Mouse (Mus musculus) mouse trophoblast stem cell (cell line): ENCODE data around the gene Cdkn1a.

Source experiments
- in situ Hi-C, 2 experiments: fragments of 300-500 bp; cut with MseI, MboI; formaldehyde crosslinking; loops; 2 replicates in 1 of 2; 3 replicates in 1 of 2; pipeline ENCODE4 v1.15.1; 2025

Cdkn1a gene

GRCm38 (mm10) chr17:29078519-29079383 is 12.0 kb upstream of the Cdkn1a start:
- in situ Hi-C loops: no loop called here

DNA sequence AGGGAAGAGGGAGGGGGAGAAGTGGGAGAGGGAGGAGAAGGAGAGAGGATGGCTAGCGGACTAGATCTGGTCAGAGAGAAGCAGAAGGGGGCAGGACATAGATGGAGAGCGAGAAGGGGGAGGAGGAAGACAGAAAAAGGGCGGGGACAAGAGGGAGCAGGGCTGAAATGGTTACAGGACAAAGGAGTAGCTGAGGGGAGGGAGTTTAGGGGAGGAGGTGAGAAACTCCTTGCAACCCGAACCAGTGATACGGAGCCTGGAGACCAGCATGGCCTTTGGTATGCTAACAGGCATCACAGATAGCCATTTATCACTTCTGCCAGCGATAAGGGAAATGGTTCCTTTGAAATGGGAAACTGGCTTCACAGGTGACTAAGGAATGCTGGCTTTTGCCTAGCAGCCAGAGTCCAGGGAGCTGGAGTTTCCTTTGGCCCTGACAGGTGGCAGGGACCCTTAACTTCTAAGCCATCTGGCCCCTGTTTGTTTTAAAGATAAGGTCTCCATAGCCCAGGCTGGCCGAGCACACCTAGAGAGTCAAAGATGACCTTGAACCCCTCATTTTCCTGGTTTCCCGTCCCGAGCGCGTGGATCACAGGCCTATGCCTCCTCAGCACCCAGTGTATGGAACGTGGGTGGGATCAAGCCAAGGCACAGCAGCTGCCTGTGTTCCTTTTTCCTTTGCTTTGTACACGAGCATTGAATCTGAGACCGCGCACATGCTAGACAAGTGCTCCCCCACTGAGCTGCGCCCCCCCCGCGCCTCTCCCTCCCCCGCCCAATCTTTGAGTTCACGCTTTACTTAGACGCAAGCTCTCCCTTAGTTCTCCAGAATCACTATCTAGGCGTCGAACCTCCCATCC is 9.8 kb upstream of the Cdkn1a start:
- in situ Hi-C loops: no loop called here

- in situ Hi-C loops: no loop called here
These were observed 9.0 kb upstream of the Cdkn1a start for GRCm38 (mm10) chr17:29081618-29082381.

DNA sequence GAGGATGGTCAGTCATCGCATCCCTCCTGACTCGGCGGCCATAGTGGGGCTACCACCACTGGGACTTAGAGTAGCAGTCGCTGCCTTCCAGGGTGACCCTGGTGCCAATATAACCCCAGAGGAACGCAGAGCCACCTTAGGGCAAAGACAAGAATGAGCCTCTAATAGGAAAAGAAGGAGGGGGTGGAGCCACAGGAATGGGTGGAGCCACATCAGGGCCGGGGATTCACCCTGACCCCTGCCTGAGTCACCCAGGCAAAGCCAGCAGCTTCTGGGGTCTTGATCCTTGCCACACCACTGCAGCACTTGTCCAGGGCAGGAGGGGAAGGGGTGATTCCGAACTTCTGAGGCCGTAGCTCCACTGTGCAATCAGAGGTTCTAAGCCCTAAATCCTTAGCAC is 7.2 kb upstream of the Cdkn1a start:
- in situ Hi-C loops: no loop called here

DNA sequence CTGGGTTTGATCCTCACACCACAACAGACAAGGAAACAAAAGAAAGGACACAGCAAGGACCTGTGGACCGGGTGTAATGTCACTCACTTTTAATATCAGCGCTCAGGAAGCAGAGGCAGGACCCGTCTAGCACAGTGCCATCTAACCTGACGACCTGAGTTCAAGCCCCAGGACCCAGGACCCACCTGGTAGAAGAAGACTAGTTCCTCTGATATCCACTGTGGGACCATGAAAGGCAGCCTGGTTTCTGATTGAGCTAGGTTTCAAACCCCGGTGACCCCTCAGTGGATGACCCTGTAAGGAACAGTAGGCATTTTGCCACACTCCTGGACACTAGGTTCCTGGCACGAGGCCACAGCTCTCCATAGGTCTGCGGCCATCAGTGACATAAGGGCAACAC is 6.1 kb upstream of the Cdkn1a start:
- in situ Hi-C loops: no loop called here

GRCm38 (mm10) chr17:29085266-29085665 is 5.5 kb upstream of the Cdkn1a start:
- in situ Hi-C loops: no loop called here

- in situ Hi-C loops: no loop called here
These were observed 3.9 kb upstream of the Cdkn1a start for GRCm38 (mm10) chr17:29086916-29087315.

DNA sequence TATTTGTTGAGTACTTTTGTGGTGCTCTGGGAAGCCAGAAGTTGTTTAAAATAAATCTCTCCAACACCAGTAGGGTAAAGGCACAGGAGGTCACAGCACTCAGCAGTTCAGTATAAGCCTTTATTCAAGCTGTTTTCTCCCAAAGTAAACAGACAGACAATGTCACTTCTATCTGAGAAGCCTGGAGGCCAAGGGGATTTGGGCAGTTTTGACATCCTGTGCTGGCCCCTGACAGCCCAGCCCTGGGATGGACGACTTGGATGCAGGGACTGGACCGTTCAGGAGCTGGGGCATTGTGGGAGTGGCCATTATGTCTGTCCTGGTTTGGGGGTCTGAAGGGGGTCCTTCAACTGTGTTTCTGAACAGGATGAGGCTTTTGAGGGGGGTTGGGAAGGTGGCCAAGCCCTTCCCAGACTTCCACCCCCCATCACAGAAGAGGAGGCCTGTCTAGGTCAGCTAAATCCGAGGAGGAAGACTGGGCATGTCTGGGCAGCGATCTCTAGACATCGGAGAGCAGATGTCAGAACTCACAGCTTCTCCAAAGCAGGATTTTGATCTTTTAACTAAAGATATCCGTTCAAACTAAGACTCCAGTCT is 670 bp downstream of the Cdkn1a start:
- in situ Hi-C loops: loop anchor here in 1 of 2 experiments (10.0 kb wide), 1 partner anchor 47 kb away; no protein-coding TSS in a partner anchor

DNA sequence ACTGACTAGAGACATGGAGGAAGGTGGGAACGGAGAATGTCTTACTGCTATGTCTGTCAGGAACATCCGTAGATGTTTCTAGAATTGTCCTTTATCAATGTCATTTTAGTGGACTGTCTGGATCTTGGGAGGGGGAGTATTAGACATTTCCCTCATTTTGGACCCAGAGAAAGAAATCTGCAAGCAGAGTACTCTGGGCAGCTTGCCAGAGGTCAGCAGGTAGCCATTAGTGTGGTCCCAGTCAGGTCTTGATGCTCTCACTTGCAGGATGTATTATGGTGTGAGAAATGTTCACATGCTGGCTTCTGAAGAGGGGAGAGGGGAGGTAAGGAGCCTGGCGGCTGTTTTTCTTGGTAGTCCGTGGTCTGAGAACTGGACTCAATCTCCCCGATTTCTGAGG is 1.7 kb downstream of the Cdkn1a start:
- in situ Hi-C loops: loop anchor here in 1 of 2 experiments (10.0 kb wide), 1 partner anchor 48 kb away; no protein-coding TSS in a partner anchor

GRCm38 (mm10) chr17:29093110-29093952 is 2.6 kb downstream of the Cdkn1a start:
- in situ Hi-C loops: loop anchor here in 1 of 2 experiments (10.0 kb wide), 1 partner anchor 49 kb away; no protein-coding TSS in a partner anchor

GRCm38 (mm10) chr17:29093961-29094309 is 3.2 kb downstream of the Cdkn1a start:
- in situ Hi-C loops: loop anchor here in 1 of 2 experiments (10.0 kb wide), 1 partner anchor 49 kb away; no protein-coding TSS in a partner anchor

DNA sequence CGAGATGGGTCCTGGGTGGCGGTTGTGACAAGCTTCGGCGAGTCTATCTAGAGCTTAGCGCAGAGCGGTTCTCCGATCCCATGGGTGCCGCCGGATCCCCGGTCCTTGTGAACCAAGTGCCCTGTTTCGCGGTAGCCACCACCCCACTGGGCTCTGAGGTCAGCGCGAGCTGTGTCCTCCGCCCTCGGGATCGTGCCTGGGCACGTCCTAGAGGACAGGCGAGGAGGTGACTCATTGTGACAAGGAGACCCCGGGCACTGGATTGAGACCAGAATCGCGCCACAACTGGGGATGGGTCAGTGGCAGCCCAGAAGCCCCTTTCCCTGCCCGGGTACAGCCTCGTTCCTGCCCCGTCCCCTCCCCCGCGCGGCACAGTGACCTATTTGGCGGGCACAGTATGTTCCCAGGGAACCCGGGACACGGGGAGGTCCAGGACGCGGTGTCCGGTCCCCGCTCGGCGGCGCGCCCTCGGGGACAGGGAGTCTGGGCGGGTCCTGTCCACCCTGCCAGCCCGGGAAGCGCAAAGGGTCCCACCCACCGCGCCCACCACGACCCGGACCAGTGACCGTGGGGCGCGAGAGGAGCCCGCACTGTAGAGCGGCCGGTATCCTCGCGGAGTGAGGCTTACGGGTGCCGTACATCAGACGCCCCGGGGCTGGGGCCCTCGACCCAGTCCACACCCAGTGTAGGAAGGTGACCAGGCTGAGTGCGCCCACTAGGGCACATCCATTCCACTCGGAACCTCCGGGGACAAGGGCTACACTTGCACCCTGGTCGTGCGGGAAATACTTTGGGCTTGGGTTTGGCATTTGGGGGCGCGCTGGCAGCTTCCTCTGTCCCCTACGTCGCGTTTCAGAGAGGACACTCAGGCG is 3.8 kb downstream of the Cdkn1a start:
- in situ Hi-C loops: loop anchor here (5.0 to 10.0 kb wide), 2 partner anchors 47 to 50 kb away; no protein-coding TSS in a partner anchor

- in situ Hi-C loops: loop anchor here (5.0 to 10.0 kb wide), 2 partner anchors 48 to 50 kb away; no protein-coding TSS in a partner anchor
These were observed 4.5 kb downstream of the Cdkn1a start for GRCm38 (mm10) chr17:29095201-29095733.

- in situ Hi-C loops: loop anchor here (5.0 to 10.0 kb wide), 2 partner anchors 49 to 51 kb away; no protein-coding TSS in a partner anchor
These were observed 5.5 kb downstream of the Cdkn1a start for GRCm38 (mm10) chr17:29096245-29096644.

GRCm38 (mm10) chr17:29096851-29097561 is 6.2 kb downstream of the Cdkn1a start:
- in situ Hi-C loops: loop anchor here (5.0 to 10.0 kb wide), 2 partner anchors 50 to 52 kb away; no protein-coding TSS in a partner anchor

- in situ Hi-C loops: loop anchor here (5.0 to 10.0 kb wide), 2 partner anchors 51 to 53 kb away; no protein-coding TSS in a partner anchor
These were observed 7.5 kb downstream of the Cdkn1a start for GRCm38 (mm10) chr17:29098291-29098690.

GRCm38 (mm10) chr17:29099076-29099475 is 8.3 kb downstream of the Cdkn1a start:
- in situ Hi-C loops: loop anchor here (5.0 to 10.0 kb wide), 2 partner anchors 52 to 54 kb away; no protein-coding TSS in a partner anchor

DNA sequence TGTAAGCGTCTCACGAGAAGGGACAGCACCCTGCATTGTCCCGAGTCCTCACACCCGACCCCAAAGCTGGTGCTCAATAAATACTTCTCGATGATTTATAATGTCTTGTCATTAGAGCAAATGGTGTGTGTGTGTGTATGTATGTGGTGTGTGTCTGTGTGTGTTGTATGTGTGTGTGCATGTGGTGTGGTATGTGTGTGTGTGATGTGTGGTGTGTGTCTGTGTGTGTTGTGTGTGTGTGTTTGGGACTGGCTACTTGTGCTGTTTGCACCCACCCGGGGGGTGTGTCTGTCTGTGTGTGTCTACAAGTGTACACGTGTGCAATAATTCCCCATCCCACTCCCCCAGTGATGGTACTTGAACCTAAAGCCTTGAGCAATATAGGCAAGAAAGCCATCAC is 9.9 kb downstream of the Cdkn1a start:
- in situ Hi-C loops: no loop called here
